Mouse (Mus musculus) forebrain, embryonic 13.5 days (tissue): ENCODE measurements at regions not wholly inside any gene's neighbourhood (a gene's known extent, or its start where the extent isn't known, plus 50 kb on each side); places are given as distances from the start of the nearest gene placed in this dataset.

Source experiments
- ATAC-seq: fragments of 200-750 bp; cut with Nextera tagmentation; 2 replicates; pipeline ENCODE4 v1.8.0; 2017
- H3K27ac ChIP-seq: fragments of 300-500 bp; sonication (generic); 2 replicates; pipeline ENCODE4 v1.5.1; 2015; ENCODE audit warnings: inconsistent platforms, mild to moderate bottlenecking, moderate library complexity
- H3K27me3 ChIP-seq: fragments of 300-500 bp; sonication (generic); 2 replicates; pipeline ENCODE4 v1.6.1; 2015; ENCODE audit warnings: mild to moderate bottlenecking, inconsistent platforms
- H3K36me3 ChIP-seq: fragments of 300-500 bp; sonication (generic); 2 replicates; pipeline ENCODE4 v1.6.1; 2015; ENCODE audit warnings: mild to moderate bottlenecking, inconsistent platforms; ENCODE audit not compliant: poor library complexity, severe bottlenecking
- H3K4me1 ChIP-seq: fragments of 300-500 bp; sonication (generic); 2 replicates; pipeline ENCODE4 v1.6.1; 2015; ENCODE audit warnings: inconsistent platforms
- H3K4me2 ChIP-seq: fragments of 300-500 bp; sonication (generic); 2 replicates; pipeline ENCODE4 v1.6.1; 2015; ENCODE audit warnings: inconsistent platforms, mild to moderate bottlenecking, moderate library complexity
- H3K4me3 ChIP-seq: fragments of 300-500 bp; sonication (generic); 2 replicates; pipeline ENCODE4 v1.5.1; 2015; ENCODE audit warnings: mild to moderate bottlenecking, inconsistent platforms
- H3K9ac ChIP-seq: fragments of 300-500 bp; sonication (generic); 2 replicates; pipeline ENCODE4 v1.6.1; 2015; ENCODE audit warnings: mild to moderate bottlenecking, inconsistent platforms
- H3K9me3 ChIP-seq: fragments of 300-500 bp; sonication (generic); replicated peaks from 2 replicates; pipeline ENCODE4 v1.6.1; 2016; ENCODE audit warnings: inconsistent platforms
- WGBS: fragments of 180-500 bp; shearing (Covaris S2); methylation state at CpG from one replicate; pipeline ENCODE4 v1.1.7; 2015; 5-methylcytosine and 5-hydroxymethylcytosine counted together

DNA sequence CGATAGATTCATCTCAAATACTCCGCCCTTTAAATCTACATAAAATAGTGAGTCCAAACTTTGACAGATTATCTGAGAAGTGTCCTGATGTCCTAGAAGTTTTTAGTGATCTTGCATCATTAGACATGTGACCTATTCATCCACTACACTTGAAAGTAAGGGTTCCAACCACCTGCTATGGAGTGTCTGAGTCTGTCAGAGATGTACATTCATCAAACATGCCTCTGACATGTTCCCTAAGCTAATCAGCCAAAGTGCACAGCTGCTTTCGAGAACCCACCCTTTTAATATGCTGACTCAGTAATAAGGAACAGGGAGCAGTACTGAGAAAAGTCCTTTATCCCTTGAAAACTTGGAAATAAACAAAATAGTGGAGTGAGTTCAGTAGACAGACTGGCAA, 2414.8 kb upstream of the Gm7489 start:
- H3K4me2 ChIP-seq, result no peak overlapping the region
- no peaks in the 10 kb centered on the region for H3K27me3 ChIP-seq
- ATAC-seq, result no peak
- H3K36me3 ChIP-seq, result no peaks in the 10 kb centered on the region
- no peaks in the 10 kb centered on the region for H3K9me3 ChIP-seq
- H3K4me1 ChIP-seq, result no peaks in the 10 kb centered on the region
- no peak overlapping the region for H3K27ac ChIP-seq
- H3K9ac ChIP-seq, result no peak overlapping the region
- 84% methylated on average over 3 of the region's 3 CpGs for WGBS
- H3K4me3 ChIP-seq, result no peak overlapping the region

DNA sequence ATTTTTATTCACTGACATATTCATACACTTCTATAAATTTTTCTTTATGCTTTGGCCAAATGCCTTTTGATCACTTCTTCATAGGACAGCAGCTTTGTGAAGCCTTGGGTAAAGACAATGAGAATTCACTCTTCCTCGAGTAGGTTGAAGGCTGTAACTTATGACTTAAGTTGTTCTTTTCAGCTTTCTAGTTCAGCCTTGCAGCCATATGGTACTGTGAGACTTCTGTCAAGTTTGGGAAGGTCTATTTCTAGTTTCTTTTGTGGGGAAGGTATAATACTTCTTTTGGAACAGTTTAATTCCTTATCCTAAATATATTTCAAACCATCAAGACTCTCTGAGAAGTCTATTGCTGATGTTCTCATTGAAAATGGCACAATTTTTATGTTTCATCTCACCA, 2413.6 kb upstream of the Gm7489 start:
- no peaks in the 10 kb centered on the region for H3K9me3 ChIP-seq
- ATAC-seq, result no peak
- no peak overlapping the region for H3K4me3 ChIP-seq
- no peak overlapping the region for H3K4me2 ChIP-seq
- H3K36me3 ChIP-seq, result no peaks in the 10 kb centered on the region
- 79% methylated on average over 1 of the region's 1 CpGs for WGBS
- no peaks in the 10 kb centered on the region for H3K4me1 ChIP-seq
- H3K9ac ChIP-seq, result no peak overlapping the region
- no peak overlapping the region for H3K27ac ChIP-seq
- H3K27me3 ChIP-seq, result no peaks in the 10 kb centered on the region

DNA sequence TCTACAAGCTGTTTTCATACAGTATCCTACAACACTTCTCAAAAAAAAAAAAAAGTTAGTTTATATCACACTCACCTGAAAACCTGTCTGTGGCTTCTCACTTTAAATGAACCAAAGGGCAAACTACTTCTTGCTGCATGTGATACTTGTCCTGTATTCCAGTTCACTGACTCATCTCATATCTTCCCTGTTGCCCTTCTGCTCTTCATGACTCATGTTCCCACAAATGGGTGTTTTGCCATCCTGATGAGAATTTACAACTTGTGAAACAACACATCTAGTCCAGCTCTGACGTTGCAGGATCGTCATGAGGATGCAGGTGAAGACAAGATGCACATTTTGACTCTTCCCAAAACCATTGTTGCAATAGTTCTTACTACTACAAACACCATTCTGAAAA, 2412.7 kb upstream of the Gm7489 start:
- Histone ChIP-seq H3K9ac (no peak overlapping the region), H3K27ac (no peak overlapping the region), H3K4me3 (no peak overlapping the region), H3K27me3 (no peaks in the 10 kb centered on the region), H3K4me2 (no peak overlapping the region), H3K9me3 (no peaks in the 10 kb centered on the region), H3K4me1 (no peaks in the 10 kb centered on the region), H3K36me3 (no peaks in the 10 kb centered on the region)
- ATAC-seq, result no peak
- 86% methylated on average over 2 of the region's 2 CpGs for WGBS

DNA sequence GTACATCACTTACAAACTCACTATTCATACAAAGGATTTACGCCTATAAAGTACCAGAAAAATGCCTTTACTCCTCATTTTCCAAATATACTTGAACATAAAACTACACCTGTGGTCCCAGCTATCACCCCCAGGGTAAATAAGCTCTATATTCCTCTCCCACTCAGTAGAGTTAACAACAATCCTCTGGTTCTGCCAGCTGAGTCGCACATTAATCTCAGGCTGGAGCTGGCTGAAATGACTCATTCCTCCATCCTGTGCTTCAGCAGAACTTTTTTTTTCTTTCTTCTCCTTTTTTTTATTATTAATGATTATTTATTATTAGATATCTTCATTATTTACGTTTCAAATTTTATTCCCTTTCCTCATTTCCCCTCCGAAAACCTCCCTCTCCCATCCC, 2402.8 kb upstream of the Gm7489 start:
- 92% methylated on average over 4 of the region's 4 CpGs for WGBS
- no peak for ATAC-seq
- Histone ChIP-seq H3K4me3 (no peak overlapping the region), H3K9ac (no peak overlapping the region), H3K36me3 (no peaks in the 10 kb centered on the region), H3K4me1 (no peaks in the 10 kb centered on the region), H3K9me3 (no peaks in the 10 kb centered on the region), H3K4me2 (no peak overlapping the region), H3K27me3 (no peaks in the 10 kb centered on the region), H3K27ac (no peak overlapping the region)

DNA sequence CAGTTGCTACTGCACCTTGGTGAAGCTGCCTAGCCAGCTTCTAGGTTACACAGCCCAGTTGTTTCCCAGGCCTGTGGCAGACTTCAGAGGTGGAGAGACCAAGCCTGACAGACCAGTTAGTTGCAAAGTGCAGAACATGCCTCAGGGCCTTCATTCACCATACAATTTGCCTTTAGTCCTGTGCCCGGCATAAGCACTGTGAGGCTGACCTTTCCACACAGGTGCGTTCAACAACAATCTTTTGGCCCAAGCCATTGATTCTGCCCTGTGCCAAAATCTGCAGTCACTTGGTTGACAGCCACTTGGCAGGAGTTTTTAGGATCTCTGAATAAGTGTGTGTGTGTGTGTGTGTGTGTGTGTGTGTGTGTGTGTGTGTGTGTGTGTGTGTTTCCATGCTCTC, 2400.5 kb upstream of the Gm7489 start:
- Histone ChIP-seq H3K9ac (no peak overlapping the region), H3K27me3 (no peaks in the 10 kb centered on the region), H3K27ac (no peak overlapping the region), H3K36me3 (no peaks in the 10 kb centered on the region), H3K4me1 (no peaks in the 10 kb centered on the region), H3K9me3 (no peaks in the 10 kb centered on the region), H3K4me2 (no peak overlapping the region), H3K4me3 (no peak overlapping the region)
- WGBS, result 80% methylated on average over 2 of the region's 2 CpGs
- no peak for ATAC-seq

DNA sequence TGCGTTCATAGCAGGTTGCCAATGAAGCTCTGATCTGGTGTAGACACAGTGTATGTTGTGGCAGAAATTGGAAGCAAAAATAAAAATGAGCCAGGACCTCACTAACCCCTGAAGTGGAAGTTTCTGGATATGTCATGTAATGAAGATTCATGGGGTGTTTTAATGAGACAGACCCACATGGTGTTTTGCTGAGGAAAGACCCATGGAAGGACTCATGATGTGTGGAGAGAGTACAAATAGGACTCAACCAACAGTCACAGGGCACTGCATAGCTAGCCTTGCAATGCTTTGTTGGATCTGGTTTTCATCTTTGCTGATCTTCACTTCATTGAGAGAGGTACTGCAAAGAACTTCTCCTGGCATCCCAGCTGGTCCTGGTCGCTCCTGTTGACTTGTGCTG, 2399.2 kb upstream of the Gm7489 start:
- no peak overlapping the region for H3K27ac ChIP-seq
- H3K36me3 ChIP-seq, result no peaks in the 10 kb centered on the region
- no peaks in the 10 kb centered on the region for H3K9me3 ChIP-seq
- H3K4me3 ChIP-seq, result no peak overlapping the region
- 87% methylated on average over 2 of the region's 2 CpGs for WGBS
- H3K27me3 ChIP-seq, result no peaks in the 10 kb centered on the region
- H3K4me2 ChIP-seq, result no peak overlapping the region
- no peaks in the 10 kb centered on the region for H3K4me1 ChIP-seq
- no peak for ATAC-seq
- H3K9ac ChIP-seq, result no peak overlapping the region

DNA sequence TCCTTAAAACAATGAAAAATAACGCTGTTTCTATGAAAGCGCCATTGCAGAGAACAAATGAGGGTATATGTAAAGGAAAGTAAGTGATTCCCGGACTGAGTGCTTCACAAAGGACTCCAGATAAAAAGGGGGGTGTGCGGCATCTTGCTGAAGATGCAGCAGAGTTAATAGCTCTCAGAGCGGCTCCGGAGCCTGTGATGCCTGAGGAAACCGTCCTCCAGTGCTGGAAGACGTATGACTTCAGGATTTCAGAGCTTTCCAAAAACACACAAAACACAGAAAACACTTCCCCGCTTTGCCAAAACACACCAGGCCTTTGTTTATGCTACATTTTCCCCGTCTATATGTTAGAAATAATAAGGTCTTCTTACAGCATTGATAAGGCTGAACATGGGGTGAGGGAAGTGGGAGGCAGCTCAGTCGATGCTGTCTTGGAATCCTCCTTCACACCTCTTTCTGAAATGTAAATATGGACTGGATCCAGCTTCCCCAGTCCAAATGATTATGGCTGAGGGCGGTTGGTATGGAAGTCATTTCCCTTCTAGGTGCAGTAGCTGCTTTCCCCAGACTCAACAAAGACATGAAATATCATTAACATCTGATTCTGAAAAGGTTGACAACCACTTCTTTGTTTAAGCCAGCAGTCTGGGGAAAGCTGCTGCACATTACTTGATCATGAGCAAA, 2382.5 kb upstream of the Gm7489 start:
- WGBS, result 73% methylated on average over 12 of the region's 12 CpGs
- Histone ChIP-seq H3K9me3 (no peaks in the 10 kb centered on the region), H3K9ac (no peak overlapping the region), H3K4me3 (no peak overlapping the region), H3K27me3 (no peaks in the 10 kb centered on the region), H3K27ac (no peak overlapping the region), H3K4me2 (no peak overlapping the region), H3K4me1 (0 out of 2 replicates have a peak, but pooled peaks cover 9% of the 10 kb centered on the region), H3K36me3 (no peaks in the 10 kb centered on the region)
- ATAC-seq, result peak; percentile 43; the same call in 1 of the 2 replicates

DNA sequence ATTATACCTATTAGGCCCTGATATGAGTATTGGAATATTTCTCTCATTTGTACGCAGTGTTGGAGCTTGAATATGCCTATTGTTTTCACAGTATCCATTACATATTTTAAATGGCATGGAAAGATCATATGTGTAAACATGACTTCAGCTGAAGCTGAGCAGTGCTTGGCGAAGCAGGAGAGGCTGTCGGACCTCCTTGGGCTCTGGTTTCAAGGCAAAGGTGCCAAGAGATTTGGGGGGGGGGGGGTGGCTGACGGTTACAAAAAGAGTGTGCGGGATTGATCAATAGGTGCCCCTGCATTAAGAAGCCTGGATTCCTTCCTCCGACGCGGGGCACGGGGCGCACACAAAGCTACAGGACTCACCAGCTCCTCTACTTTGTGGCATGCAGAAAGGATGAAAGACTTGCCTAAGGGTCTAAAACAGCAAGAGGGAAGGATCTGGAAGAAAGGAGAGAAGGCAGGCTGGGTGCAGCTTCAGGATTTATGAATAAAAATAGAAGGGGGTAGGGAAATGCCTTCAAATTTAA, 2381.9 kb upstream of the Gm7489 start:
- Histone ChIP-seq H3K4me3 (peak overlapping the region; percentile 7; the same call in 1 of the 2 replicates), H3K4me2 (peak overlapping the region; percentile 49), H3K27me3 (no peaks in the 10 kb centered on the region), H3K27ac (no peak overlapping the region), H3K9me3 (no peaks in the 10 kb centered on the region), H3K4me1 (0 out of 2 replicates have a peak, but pooled peaks cover 9% of the 10 kb centered on the region), H3K36me3 (no peaks in the 10 kb centered on the region), H3K9ac (no peak overlapping the region)
- ATAC-seq, result peak; percentile 48; the same call in 1 of the 2 replicates
- WGBS, result 15% methylated on average over 10 of the region's 10 CpGs

DNA sequence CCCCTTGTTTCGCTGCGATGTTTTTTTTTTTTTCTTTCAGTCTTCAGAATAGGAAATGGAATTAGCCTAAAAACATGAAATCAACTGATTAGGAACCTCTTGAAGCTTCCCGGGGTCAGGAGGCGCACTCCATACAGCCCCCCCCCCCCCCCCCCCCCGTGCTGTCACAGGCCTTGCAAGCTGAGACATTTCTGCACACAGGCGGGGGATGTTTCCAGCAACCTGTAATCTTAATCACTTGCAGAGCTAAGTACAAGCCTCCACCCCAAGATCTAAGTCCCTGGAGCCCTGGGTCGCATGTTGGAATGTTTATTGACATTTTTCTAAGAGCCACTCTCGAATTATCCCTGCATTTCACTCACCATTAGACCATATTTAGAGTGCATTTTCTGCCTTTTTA, 2381.4 kb upstream of the Gm7489 start:
- Histone ChIP-seq H3K9ac (no peak overlapping the region), H3K27me3 (no peaks in the 10 kb centered on the region), H3K4me1 (0 out of 2 replicates have a peak, but pooled peaks cover 9% of the 10 kb centered on the region), H3K9me3 (no peaks in the 10 kb centered on the region), H3K36me3 (no peaks in the 10 kb centered on the region), H3K27ac (no peak overlapping the region), H3K4me3 (peak overlapping the region; percentile 7; the same call in 1 of the 2 replicates), H3K4me2 (peak overlapping the region; percentile 49)
- ATAC-seq, result peak; percentile 23; the same call in 1 of the 2 replicates
- 13% methylated on average over 8 of the region's 8 CpGs for WGBS

DNA sequence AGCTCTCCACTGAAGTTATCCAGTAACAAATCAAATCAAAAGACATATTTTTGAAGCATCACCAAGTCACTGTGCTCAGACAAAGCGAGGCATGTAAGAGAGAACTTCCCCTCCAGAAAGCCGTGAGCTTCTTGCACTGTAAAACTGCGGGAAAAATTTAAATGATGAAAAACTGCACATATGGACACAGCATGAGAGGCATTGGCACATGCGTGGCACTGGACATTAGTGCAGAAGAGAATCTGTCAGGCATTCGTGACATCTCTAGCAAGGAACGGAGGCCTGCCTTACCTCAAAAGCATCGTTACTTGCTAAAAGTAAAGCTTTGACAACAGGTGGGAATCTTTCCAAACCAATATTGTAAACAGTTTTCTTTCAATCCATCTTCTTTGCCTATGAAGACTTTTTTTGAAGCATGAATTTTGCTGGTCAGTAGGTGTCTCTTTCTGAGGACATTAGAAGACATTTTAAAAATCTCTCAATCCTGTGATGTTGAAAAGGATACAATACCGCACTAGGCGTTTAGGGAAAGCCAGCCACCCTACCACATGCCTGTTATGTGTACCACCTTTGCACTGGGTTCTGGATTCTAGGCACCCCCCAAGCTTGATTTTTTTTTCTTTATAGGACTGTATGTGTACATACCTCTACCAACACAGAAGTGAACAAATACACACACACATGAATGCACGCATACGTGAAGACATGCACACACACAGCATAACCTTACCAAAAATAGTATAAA, 2380.5 kb upstream of the Gm7489 start:
- H3K4me2 ChIP-seq, result no peak overlapping the region
- no peak overlapping the region for H3K4me3 ChIP-seq
- H3K27ac ChIP-seq, result no peak overlapping the region
- 0 out of 2 replicates have a peak, but pooled peaks cover 9% of the 10 kb centered on the region for H3K4me1 ChIP-seq
- ATAC-seq, result no peak
- H3K9me3 ChIP-seq, result no peaks in the 10 kb centered on the region
- WGBS, result 76% methylated on average over 11 of the region's 11 CpGs
- no peaks in the 10 kb centered on the region for H3K27me3 ChIP-seq
- H3K9ac ChIP-seq, result no peak overlapping the region
- no peaks in the 10 kb centered on the region for H3K36me3 ChIP-seq

DNA sequence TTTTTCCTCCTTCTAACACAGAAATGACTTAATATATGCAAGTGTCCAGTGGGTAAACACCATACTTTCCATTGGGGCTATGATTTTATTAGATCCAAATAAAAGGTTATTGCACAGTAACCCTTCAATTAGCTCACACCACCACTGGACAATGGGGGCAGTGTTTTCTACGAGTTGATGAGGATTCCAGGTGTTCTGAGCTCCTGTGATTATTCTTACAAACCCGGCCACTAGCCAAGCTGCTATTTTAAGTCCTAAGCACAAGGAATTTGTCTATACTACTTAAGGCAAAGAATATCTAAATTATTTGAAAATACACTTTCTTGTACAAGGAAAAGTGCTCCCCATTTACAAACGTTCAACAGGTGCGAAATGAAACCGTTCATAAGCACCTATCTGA, 2379.9 kb upstream of the Gm7489 start:
- Histone ChIP-seq H3K9ac (no peak overlapping the region), H3K27me3 (no peaks in the 10 kb centered on the region), H3K36me3 (no peaks in the 10 kb centered on the region), H3K27ac (no peak overlapping the region), H3K4me2 (no peak overlapping the region), H3K4me1 (0 out of 2 replicates have a peak, but pooled peaks cover 9% of the 10 kb centered on the region), H3K9me3 (no peaks in the 10 kb centered on the region), H3K4me3 (no peak overlapping the region)
- ATAC-seq, result no peak
- WGBS, result 79% methylated on average over 5 of the region's 5 CpGs

DNA sequence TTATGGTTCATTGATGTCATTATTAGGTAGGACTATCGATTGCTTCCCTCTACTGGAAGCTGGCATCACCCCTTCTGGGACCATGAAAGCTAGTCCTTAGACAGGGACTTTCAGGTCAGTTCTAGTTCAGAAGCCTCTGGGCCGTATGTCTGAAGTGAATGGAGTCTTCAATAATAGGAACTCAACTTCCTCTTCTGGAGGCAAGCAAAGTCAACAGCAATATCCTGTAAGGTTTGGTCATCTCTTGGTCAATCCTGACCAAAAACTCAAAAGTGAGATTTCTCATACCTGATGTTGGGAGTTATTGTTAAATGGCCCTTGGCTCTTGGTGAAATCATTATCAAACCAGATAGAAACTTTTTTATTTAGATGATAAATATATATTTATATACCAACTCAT, 2377.6 kb upstream of the Gm7489 start:
- no peaks in the 10 kb centered on the region for H3K27me3 ChIP-seq
- 93% methylated on average over 2 of the region's 2 CpGs for WGBS
- H3K36me3 ChIP-seq, result no peaks in the 10 kb centered on the region
- H3K4me2 ChIP-seq, result no peak overlapping the region
- no peak overlapping the region for H3K27ac ChIP-seq
- H3K9me3 ChIP-seq, result no peaks in the 10 kb centered on the region
- H3K4me1 ChIP-seq, result 0 out of 2 replicates have a peak, but pooled peaks cover 15% of the 10 kb centered on the region
- no peak for ATAC-seq
- no peak overlapping the region for H3K9ac ChIP-seq
- H3K4me3 ChIP-seq, result no peak overlapping the region
